Mouse (Mus musculus): ENCODE results near the gene Card11. TPM values are rescaled to one million over a fixed set of nuclear protein-coding genes. Genes with fewer than 3 reads are reported as not detected.
A peak's percentile ranks its signal among the peaks of the same experiment; 100 is the strongest.

Gene Card11
- polyA plus RNA-seq, 1 experiment from 2014 or later, result not detected

DNA sequence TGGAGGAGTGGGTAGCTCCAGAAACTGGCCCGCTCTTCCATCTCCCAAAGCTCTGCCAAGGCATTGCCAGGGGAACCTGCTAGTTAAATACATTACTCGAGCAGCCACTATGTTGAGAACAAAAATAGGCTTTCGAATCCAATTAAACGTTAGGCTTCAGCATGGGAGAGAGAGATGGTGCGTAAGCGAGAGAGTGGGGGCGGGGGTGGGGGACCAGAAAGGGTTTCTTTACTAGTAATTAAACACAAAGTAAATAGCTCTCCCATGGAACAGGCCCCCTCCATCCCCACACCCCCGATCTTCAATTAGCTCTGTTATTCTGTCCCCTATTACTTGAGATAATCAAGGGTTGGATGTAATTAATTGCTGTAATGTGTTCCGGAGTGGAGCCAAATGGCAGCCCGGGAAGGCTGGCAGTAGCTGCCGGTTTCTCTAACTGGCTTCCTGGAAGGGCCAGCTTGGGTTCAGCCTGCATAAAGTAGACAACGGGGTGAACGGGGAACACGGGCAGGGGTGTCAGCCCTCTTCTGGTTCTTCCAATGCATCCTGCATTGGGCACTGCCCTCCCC, 59.4 kb downstream of the Card11 start:
- Histone ChIP-seq H3K36me3 (ENCODE audit: control insufficient read depth, insufficient read depth, low read length) (no peaks in the 10 kb centered on the region), H3K9me3 (replicated peaks; ENCODE audit: control insufficient read depth, low read length) (no peaks in the 10 kb centered on the region), H3K27ac (ENCODE audit: low read depth, low read length) (peak overlapping the region; percentile 6; the same call in 1 of the 2 replicates), H3K4me3 (ENCODE audit: low read depth, low read length) (no peak overlapping the region), H3K4me1 (ENCODE audit: control insufficient read depth, insufficient read depth, low read length) (peaks cover 15% of the 10 kb centered on the region), H3K4me2 (ENCODE audit: low read length) (peak overlapping the region; percentile 1; the same call in 1 of the 2 replicates), H3K9ac (ENCODE audit: low read length) (no peak overlapping the region), H3K27me3 (replicated peaks; ENCODE audit: control insufficient read depth, insufficient read depth, low read length) (peaks cover 29% of the 10 kb centered on the region)
- DNase-seq (ENCODE audit: low spot score), result peak; percentile 94
- 7% methylated on average over 14 of the region's 14 CpGs for WGBS
- ATAC-seq, result peak; percentile 91

DNA sequence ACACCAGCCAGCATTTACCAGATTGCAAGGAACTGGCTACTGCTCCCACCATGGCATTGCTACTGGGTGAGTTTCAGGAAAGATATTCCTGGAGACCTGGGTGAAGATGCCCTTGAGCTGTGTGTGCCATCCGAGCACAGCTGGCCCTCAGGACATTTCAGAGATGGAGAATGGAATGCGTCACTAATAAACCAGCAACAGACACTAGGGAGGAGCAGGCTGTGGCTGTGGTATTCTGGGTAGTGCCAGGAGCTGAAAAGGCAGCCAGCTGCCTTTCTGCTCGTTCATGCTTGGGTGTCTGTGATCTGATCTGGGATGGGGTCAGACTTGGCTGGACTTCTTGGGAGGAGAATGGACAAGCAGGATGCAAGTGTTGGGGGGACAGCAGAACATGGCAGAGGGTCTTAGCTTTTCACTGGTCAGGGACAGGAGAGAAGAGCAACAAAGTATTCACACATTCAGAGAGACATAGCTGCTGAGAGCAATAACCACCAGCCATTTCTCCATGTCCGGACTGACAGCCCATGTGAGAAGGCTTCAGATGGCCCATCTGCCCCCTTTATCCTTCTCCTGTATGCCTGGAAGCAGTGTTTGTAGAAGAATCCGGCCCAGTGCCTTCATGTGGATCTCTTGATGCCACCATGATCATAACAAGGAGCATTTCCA, 60.0 kb downstream of the Card11 start:
- H3K27me3 ChIP-seq (replicated peaks; ENCODE audit: control insufficient read depth, insufficient read depth, low read length), result peaks cover 29% of the 10 kb centered on the region
- DNase-seq (ENCODE audit: low spot score) (peak; percentile 35), ATAC-seq (no peak; the same call in 1 of the 2 replicates)
- H3K9ac ChIP-seq (ENCODE audit: low read length), result no peak overlapping the region
- WGBS, result 39% methylated on average over 5 of the region's 5 CpGs
- H3K9me3 ChIP-seq (replicated peaks; ENCODE audit: control insufficient read depth, low read length), result no peaks in the 10 kb centered on the region
- H3K4me2 ChIP-seq (ENCODE audit: low read length), result 0 out of 2 replicates have a peak overlapping the region, but pooled peaks have one; percentile 1
- no peak overlapping the region for H3K4me3 ChIP-seq (ENCODE audit: low read depth, low read length)
- H3K36me3 ChIP-seq (ENCODE audit: control insufficient read depth, insufficient read depth, low read length), result no peaks in the 10 kb centered on the region
- peak overlapping the region; percentile 6 for H3K27ac ChIP-seq (ENCODE audit: low read depth, low read length)
- H3K4me1 ChIP-seq (ENCODE audit: control insufficient read depth, insufficient read depth, low read length), result peaks cover 15% of the 10 kb centered on the region

- Histone ChIP-seq H3K9ac (ENCODE audit: low read length) (no peak overlapping the region), H3K27me3 (replicated peaks; ENCODE audit: control insufficient read depth, insufficient read depth, low read length) (peaks cover 22% of the 10 kb centered on the region), H3K9me3 (replicated peaks; ENCODE audit: control insufficient read depth, low read length) (no peaks in the 10 kb centered on the region), H3K27ac (ENCODE audit: low read depth, low read length) (no peak overlapping the region), H3K4me3 (ENCODE audit: low read depth, low read length) (no peak overlapping the region), H3K36me3 (ENCODE audit: control insufficient read depth, insufficient read depth, low read length) (no peaks in the 10 kb centered on the region), H3K4me2 (ENCODE audit: low read length) (no peak overlapping the region), H3K4me1 (ENCODE audit: control insufficient read depth, insufficient read depth, low read length) (peaks cover 15% of the 10 kb centered on the region)
- 88% methylated on average over 7 of the region's 7 CpGs for WGBS
- ATAC-seq, result no peak
- DNase-seq (ENCODE audit: low spot score), result no peak
Observed at GRCm38 (mm10) chr5:140936816-140937215, 63.6 kb downstream of the Card11 start.

GRCm38 (mm10) chr5:140935848-140936247, 64.5 kb downstream of the Card11 start:
- Histone ChIP-seq H3K27ac (ENCODE audit: low read depth, low read length) (no peak overlapping the region), H3K4me3 (ENCODE audit: low read depth, low read length) (no peak overlapping the region), H3K27me3 (replicated peaks; ENCODE audit: control insufficient read depth, insufficient read depth, low read length) (peaks cover 22% of the 10 kb centered on the region), H3K4me1 (ENCODE audit: control insufficient read depth, insufficient read depth, low read length) (peaks cover 8% of the 10 kb centered on the region), H3K4me2 (ENCODE audit: low read length) (no peak overlapping the region), H3K9me3 (replicated peaks; ENCODE audit: control insufficient read depth, low read length) (no peaks in the 10 kb centered on the region), H3K9ac (ENCODE audit: low read length) (no peak overlapping the region), H3K36me3 (ENCODE audit: control insufficient read depth, insufficient read depth, low read length) (no peaks in the 10 kb centered on the region)
- WGBS, result 87% methylated on average over 3 of the region's 3 CpGs
- ATAC-seq (no peak), DNase-seq (ENCODE audit: low spot score) (no peak)

DNA sequence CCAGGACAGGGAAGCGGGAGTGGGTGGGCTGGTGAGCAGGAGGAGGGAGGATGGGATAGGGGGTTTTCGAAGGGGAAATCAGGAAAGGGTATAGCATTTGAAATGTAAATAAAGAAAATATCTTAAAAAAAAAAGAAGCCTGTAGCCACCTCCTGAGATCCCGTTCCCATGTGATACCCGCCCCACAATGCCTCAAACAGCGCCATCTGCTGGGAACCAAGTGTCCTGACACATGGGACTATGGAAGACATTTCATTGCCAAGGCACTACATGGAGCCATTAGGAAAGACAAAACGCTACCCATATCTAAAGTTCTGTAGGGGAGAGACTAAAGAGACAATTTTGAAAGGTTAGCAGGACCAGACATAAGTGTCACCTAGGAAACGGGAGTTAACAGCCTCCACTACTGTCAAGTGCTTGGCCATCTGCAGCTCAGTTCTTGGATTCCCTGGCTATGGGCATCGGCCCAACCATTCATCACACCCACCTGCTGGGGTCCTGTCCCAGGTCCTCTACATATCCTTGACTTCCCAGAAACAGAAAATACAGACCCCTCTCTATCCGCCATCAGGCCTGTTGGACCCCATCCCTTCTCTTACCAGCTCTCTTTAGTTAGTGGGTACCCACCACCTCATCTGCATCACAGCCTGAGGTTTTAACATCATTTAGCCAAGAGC, 65.6 kb downstream of the Card11 start:
- Histone ChIP-seq H3K9me3 (replicated peaks; ENCODE audit: control insufficient read depth, low read length) (no peaks in the 10 kb centered on the region), H3K4me1 (ENCODE audit: control insufficient read depth, insufficient read depth, low read length) (no peaks in the 10 kb centered on the region), H3K27me3 (replicated peaks; ENCODE audit: control insufficient read depth, insufficient read depth, low read length) (peaks cover 22% of the 10 kb centered on the region), H3K9ac (ENCODE audit: low read length) (no peak overlapping the region), H3K36me3 (ENCODE audit: control insufficient read depth, insufficient read depth, low read length) (no peaks in the 10 kb centered on the region), H3K4me2 (ENCODE audit: low read length) (no peak overlapping the region), H3K27ac (ENCODE audit: low read depth, low read length) (no peak overlapping the region), H3K4me3 (ENCODE audit: low read depth, low read length) (no peak overlapping the region)
- WGBS, result 81% methylated on average over 9 of the region's 9 CpGs
- DNase-seq (ENCODE audit: low spot score) (no peak), ATAC-seq (no peak)

GRCm38 (mm10) chr5:140931523-140932229, 68.7 kb downstream of the Card11 start:
- Histone ChIP-seq H3K4me2 (ENCODE audit: low read length) (no peak overlapping the region), H3K36me3 (ENCODE audit: control insufficient read depth, insufficient read depth, low read length) (no peaks in the 10 kb centered on the region), H3K4me1 (ENCODE audit: control insufficient read depth, insufficient read depth, low read length) (no peaks in the 10 kb centered on the region), H3K9me3 (replicated peaks; ENCODE audit: control insufficient read depth, low read length) (no peaks in the 10 kb centered on the region), H3K4me3 (ENCODE audit: low read depth, low read length) (no peak overlapping the region), H3K27me3 (replicated peaks; ENCODE audit: control insufficient read depth, insufficient read depth, low read length) (no peaks in the 10 kb centered on the region), H3K9ac (ENCODE audit: low read length) (no peak overlapping the region), H3K27ac (ENCODE audit: low read depth, low read length) (peak overlapping the region; percentile 57; the same call in 1 of the 2 replicates)
- 42% methylated on average over 5 of the region's 5 CpGs for WGBS
- DNase-seq (ENCODE audit: low spot score) (peak; percentile 41), ATAC-seq (peak; percentile 48; the same call in 1 of the 2 replicates)

DNA sequence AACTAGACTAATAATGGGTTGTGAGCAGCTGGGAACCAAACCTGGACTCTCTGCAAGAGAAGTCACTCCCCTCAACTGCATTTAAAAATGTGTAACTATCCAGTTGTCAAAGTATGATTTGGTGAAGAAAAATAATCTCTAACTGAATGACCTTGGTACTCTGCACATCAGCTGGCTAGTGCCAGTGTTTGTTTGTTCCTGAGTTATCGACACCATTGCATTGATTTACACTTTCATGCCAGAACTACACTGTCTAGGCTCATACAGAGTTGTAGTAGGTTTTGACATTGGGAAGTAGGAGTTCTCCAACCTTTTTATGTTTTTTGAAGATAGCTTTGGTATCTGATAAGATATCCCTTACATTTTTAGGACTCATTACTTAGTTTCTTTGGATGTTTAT, 81.9 kb downstream of the Card11 start:
- Histone ChIP-seq H3K27ac (ENCODE audit: low read depth, low read length) (no peak overlapping the region), H3K36me3 (ENCODE audit: control insufficient read depth, insufficient read depth, low read length) (no peaks in the 10 kb centered on the region), H3K4me1 (ENCODE audit: control insufficient read depth, insufficient read depth, low read length) (no peaks in the 10 kb centered on the region), H3K27me3 (replicated peaks; ENCODE audit: control insufficient read depth, insufficient read depth, low read length) (no peaks in the 10 kb centered on the region), H3K9ac (ENCODE audit: low read length) (no peak overlapping the region), H3K4me3 (ENCODE audit: low read depth, low read length) (no peak overlapping the region), H3K4me2 (ENCODE audit: low read length) (no peak overlapping the region), H3K9me3 (replicated peaks; ENCODE audit: control insufficient read depth, low read length) (peaks cover 8% of the 10 kb centered on the region)
- ATAC-seq (no peak), DNase-seq (ENCODE audit: low spot score) (no peak)
- WGBS, result 97% methylated on average over 1 of the region's 1 CpGs

DNA sequence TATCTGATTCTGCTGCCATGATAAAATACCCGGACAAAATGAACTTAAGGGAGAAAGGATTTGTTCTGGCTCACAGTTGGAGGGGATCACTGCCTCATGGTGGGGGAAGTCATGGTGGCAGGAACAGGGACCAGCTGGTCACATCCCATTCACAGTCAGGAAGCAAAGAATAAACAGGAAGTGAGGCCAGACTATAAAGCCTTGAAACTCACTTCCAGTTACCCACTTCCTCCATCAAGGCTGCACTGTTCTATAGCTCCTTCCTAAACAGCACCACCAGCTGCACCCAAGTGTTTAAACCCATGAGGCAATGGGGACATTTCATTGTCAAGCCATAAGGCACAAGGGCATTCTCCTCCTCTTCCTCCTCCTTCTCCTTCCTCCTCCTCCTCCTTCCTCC, 82.6 kb downstream of the Card11 start:
- no peak overlapping the region for H3K4me3 ChIP-seq (ENCODE audit: low read depth, low read length)
- H3K27me3 ChIP-seq (replicated peaks; ENCODE audit: control insufficient read depth, insufficient read depth, low read length), result no peaks in the 10 kb centered on the region
- WGBS, result 89% methylated on average over 1 of the region's 1 CpGs
- H3K4me1 ChIP-seq (ENCODE audit: control insufficient read depth, insufficient read depth, low read length), result no peaks in the 10 kb centered on the region
- H3K4me2 ChIP-seq (ENCODE audit: low read length), result no peak overlapping the region
- no peaks in the 10 kb centered on the region for H3K36me3 ChIP-seq (ENCODE audit: control insufficient read depth, insufficient read depth, low read length)
- H3K9ac ChIP-seq (ENCODE audit: low read length), result no peak overlapping the region
- DNase-seq (ENCODE audit: low spot score) (no peak), ATAC-seq (no peak)
- H3K9me3 ChIP-seq (replicated peaks; ENCODE audit: control insufficient read depth, low read length), result peaks cover 8% of the 10 kb centered on the region
- H3K27ac ChIP-seq (ENCODE audit: low read depth, low read length), result no peak overlapping the region

Measured in forebrain, embryonic 14.5 days (tissue).